Mouse (Mus musculus) layer of hippocampus, adult 2 months (tissue): ENCODE data around the gene Olfr1396. TPM values are rescaled to one million over a fixed set of nuclear protein-coding genes. Genes with fewer than 3 reads are reported as not detected.

Source experiments
- total RNA-seq, 2 experiments: library from RNA; stranded (reverse); gene quantifications; 2 replicates each; pipeline ENCODE4 v1.2.3; 2021

The Olfr1396 gene
- total RNA-seq, 2 experiments from 2014 or later, result not detected

Other genes with a start within 250 kb of the Olfr1396 start
- 1 to 10 TPM; 3.6 to 4.3 TPM for gene Irgm1, start 243.2 kb downstream of the Olfr1396 start, total RNA-seq
- gene Gm5431, start 212.7 kb downstream of the Olfr1396 start, total RNA-seq, result under 1 TPM; 0.12 to 0.38 TPM
- 1 to 10 TPM; 1.2 to 1.3 TPM for gene Psme2b, start 168.7 kb downstream of the Olfr1396 start, total RNA-seq
- not detected for gene Olfr56, start 136.0 kb downstream of the Olfr1396 start, total RNA-seq
- gene 9930111J21Rik1, start 135.5 kb downstream of the Olfr1396 start, total RNA-seq, result 1 to 10 TPM in 1 of 2 experiments, under 1 TPM in 1; 0.91 to 1.8 TPM
- under 1 TPM; 0.13 to 0.25 TPM for gene Gm12185, start 122.6 kb downstream of the Olfr1396 start, total RNA-seq
- under 1 TPM; 0.27 to 0.54 TPM for gene Tgtp1, start 120.7 kb downstream of the Olfr1396 start, total RNA-seq
- gene 9930111J21Rik2, start 63.6 kb downstream of the Olfr1396 start, total RNA-seq, result 1 to 10 TPM; 1.0 to 2.0 TPM
- under 1 TPM in 1 of 2 experiments, not detected in 1; 0.59 TPM for gene Tgtp2, start 50.7 kb downstream of the Olfr1396 start, total RNA-seq
- under 1 TPM; 0.41 to 0.56 TPM for gene Ifi47, start 38.3 kb downstream of the Olfr1396 start, total RNA-seq
- not detected for gene Olfr1395, start 27.4 kb upstream of the Olfr1396 start, total RNA-seq
- gene Olfr1394, start 39.5 kb upstream of the Olfr1396 start, total RNA-seq, result not detected
- not detected for gene Btnl9, start 72.3 kb upstream of the Olfr1396 start, total RNA-seq
- 10 to 100 TPM; 46.7 to 51.2 TPM for gene Zfp62, start 88.4 kb upstream of the Olfr1396 start, total RNA-seq
- gene Mgat1, start 129.3 kb upstream of the Olfr1396 start, total RNA-seq, result 10 to 100 TPM; 62.1 to 64.3 TPM
- gene Olfr1393, start 163.4 kb upstream of the Olfr1396 start, total RNA-seq, result not detected
- gene Olfr1392, start 170.4 kb upstream of the Olfr1396 start, total RNA-seq, result not detected
- gene Olfr10, start 189.9 kb upstream of the Olfr1396 start, total RNA-seq, result not detected
- gene Olfr1391, start 207.9 kb upstream of the Olfr1396 start, total RNA-seq, result not detected
- not detected for gene Olfr1390, start 220.3 kb upstream of the Olfr1396 start, total RNA-seq